8 mouse cellular contexts compared by ENCODE assay signal in the genomic region with DNA sequence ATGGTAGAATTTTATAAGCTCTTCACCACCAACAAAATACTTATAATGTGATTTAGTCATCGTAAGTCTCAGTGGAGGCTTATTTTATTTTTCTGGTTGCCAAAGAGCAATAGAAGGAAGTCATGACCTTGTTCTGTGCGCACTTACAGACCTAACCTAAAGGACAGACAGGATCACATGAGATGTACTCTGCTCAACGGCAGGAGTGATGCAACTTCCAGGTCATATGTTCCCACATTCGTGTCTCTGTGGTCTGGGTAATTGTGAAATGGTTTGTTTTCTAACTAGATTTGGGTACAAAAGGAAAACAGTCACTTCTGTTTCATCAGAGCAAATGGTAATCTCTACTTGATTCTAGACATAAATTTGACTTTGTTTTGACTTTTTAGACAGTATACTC.
DNase-seq lines count a peak whose midpoint lies in the region; ATAC-seq lines count a peak whose summit lies in the region.
"Had no signal": no experiment of that assay in that cellular context is flagged by ENCODE, and none has a peak within 500 bp of the region (broad histone marks: within the 10 kb centered on the region; RNA-seq: fewer than 3 reads in every experiment).

No protein-coding gene starts in this region.

- H3K4me2 ChIP-seq in kidney, embryonic 15.5 days = no peak overlapping the region
- H3K4me2 ChIP-seq: forebrain, embryonic 15.5 days had no signal

- H3K9ac ChIP-seq in kidney, embryonic 15.5 days = no peak overlapping the region
- H3K9ac ChIP-seq: forebrain, embryonic 15.5 days had no signal

- H3K36me3 ChIP-seq in kidney, embryonic 15.5 days = no peaks in the 10 kb centered on the region
- H3K36me3 ChIP-seq: forebrain, embryonic 15.5 days had no signal

- no peak overlapping the region for H3K27ac ChIP-seq in kidney, embryonic 15.5 days
- H3K27ac ChIP-seq: forebrain, embryonic 15.5 days had no signal

- DNase-seq in spleen, postnatal 36 days (ENCODE audit: low spot score in 2 of 2) = peak; percentile 6 to 47
- DNase-seq in spleen, adult 12 weeks (ENCODE audit: low spot score) = no peak
- peak; percentile 40 for DNase-seq in c-Kit-positive CD71-positive TER-119-positive erythroid progenitor cells, embryonic 14.5 days (ENCODE audit: low spot score)
- DNase-seq in lung, postnatal 14 days = peak; percentile 25
- DNase-seq in frontal cortex, postnatal 14 days (ENCODE audit: low spot score in 2 of 2) = no peak

- H3K9me3 ChIP-seq in kidney, embryonic 15.5 days (replicated peaks) = no peaks in the 10 kb centered on the region
- H3K9me3 ChIP-seq: forebrain, embryonic 15.5 days had no signal

- H3K27me3 ChIP-seq in kidney, embryonic 15.5 days = no peaks in the 10 kb centered on the region
- H3K27me3 ChIP-seq: forebrain, embryonic 15.5 days had no signal

- no peak for ATAC-seq in kidney, embryonic 15.5 days (replicated peaks; ENCODE audit: low FRiP score)
- ATAC-seq in megakaryocyte-erythroid progenitor cell, adult 5-6 weeks (replicated peaks; ENCODE audit: low FRiP score, low TSS enrichment, poor library complexity, severe bottlenecking) = no peak
- ATAC-seq: forebrain, embryonic 15.5 days had no signal

- 77% methylated on average over 4 of the region's 4 CpGs for WGBS in kidney, embryonic 15.5 days

- peaks cover 10% of the 10 kb centered on the region; the same call in 1 of the 2 replicates for H3K4me1 ChIP-seq in kidney, embryonic 15.5 days
- H3K4me1 ChIP-seq: forebrain, embryonic 15.5 days had no signal

- no peak overlapping the region for H3K4me3 ChIP-seq in kidney, embryonic 15.5 days (replicated peaks)
- H3K4me3 ChIP-seq: forebrain, embryonic 15.5 days had no signal

Comparison
In these comparisons a context has a peak if more than half of its experiments do, and no peak if none do; other contexts are left out.
1. DNase-seq: peak in spleen, postnatal 36 days (2 of 2), c-Kit-positive CD71-positive TER-119-positive erythroid progenitor cells, embryonic 14.5 days (single experiment) and lung, postnatal 14 days (single experiment); none in spleen, adult 12 weeks (single experiment) and frontal cortex, postnatal 14 days (0 of 2).